Mouse (Mus musculus) spleen, adult 2 months (tissue): ENCODE data around the gene Stpg3.

Experiments used
- CTCF ChIP-seq: fragments of 200-500 bp; IDR thresholded peaks from 2 replicates; pipeline ENCODE4 v1.5.1; 2011; ENCODE audit warnings: mild to moderate bottlenecking, inconsistent platforms; ENCODE audit not compliant: insufficient read depth, insufficient read length, insufficient replicate concordance; ENCODE audit errors: extremely low read depth
- POLR2A ChIP-seq: fragments of 200-500 bp; IDR thresholded peaks from 2 replicates; pipeline ENCODE4 v1.6.1; 2011; ENCODE audit warnings: low read depth, low read length, inconsistent platforms

DNA sequence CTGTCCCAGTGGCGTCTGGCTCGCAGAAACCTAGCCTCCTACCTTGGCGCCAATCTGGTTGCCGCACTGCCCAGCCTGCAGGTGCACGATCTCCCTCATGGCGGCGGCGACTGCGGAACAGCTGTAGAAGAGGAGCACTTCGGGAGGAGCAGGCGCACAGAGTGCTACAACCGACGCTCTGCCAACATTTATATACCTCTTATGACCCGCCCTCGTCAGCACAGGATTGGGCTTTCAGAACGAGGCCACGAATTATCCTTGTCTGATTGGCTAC, 10.0 kb upstream of the Stpg3 start, which contains the start of gene Tubb4b:
- TF ChIP-seq POLR2A (peak; percentile 99), CTCF (no peak; the same call in 1 of the 2 replicates)
